Mouse (Mus musculus): ENCODE results near the gene Commd2. TPM values are rescaled to one million over a fixed set of nuclear protein-coding genes. Genes with fewer than 3 reads are reported as not detected.

Gene Commd2
- polyA plus RNA-seq, 1 experiment from 2014 or later = 82.4 TPM

GRCm38 (mm10) chr3:57604618-57605015 lies 46.9 kb downstream of the Commd2 start:
- no peaks in the 10 kb centered on the region for H3K36me3 ChIP-seq
- no peaks in the 10 kb centered on the region for H3K9me3 ChIP-seq
- H3K27me3 ChIP-seq = no peaks in the 10 kb centered on the region
- no peak overlapping the region for H3K4me3 ChIP-seq
- no peak overlapping the region for H3K9ac ChIP-seq
- H3K4me2 ChIP-seq = no peak overlapping the region
- ATAC-seq (ENCODE audit: low FRiP score) = no peak
- 37% methylated on average over 1 of the region's 1 CpGs for WGBS
- no peak overlapping the region for H3K27ac ChIP-seq
- H3K4me1 ChIP-seq (replicated peaks) = no peaks in the 10 kb centered on the region

DNA sequence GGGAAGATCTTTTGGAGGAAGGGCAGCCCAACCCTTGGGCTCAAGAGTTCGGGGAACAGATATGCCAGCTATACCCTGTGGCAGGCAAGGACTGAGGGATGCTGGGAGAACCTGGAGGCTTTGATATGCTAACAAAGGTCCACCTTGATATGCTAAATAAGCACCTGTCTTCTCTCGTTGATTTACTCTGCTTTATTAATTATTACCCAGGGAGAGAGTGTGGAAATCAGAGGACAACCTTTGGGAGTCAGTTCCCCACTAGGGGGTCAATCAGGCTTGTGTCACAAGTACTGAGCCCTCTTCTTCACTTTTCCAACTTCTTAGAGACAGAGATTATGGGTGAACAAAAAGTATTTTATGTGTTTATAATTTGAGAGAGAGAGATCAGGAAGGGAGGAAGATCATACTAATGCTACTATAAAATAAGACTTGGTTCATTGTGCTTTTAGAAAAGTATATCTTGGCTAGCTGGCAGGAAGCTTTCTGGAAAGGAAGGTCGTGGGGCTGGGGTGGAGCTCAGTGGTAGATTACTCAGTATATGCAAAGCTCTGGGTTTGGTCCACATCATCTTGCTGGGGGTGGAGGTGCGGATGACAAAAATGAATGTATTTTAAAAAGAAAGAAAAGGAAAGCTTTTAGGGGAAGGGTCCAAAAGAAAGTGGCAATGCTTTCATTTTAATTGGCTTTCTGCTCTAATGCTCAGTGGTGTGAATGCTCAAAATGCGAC lies 47.5 kb downstream of the Commd2 start:
- Histone ChIP-seq H3K9me3 (no peaks in the 10 kb centered on the region), H3K36me3 (no peaks in the 10 kb centered on the region), H3K9ac (no peak overlapping the region), H3K4me1 (replicated peaks) (no peaks in the 10 kb centered on the region), H3K27me3 (no peaks in the 10 kb centered on the region), H3K27ac (no peak overlapping the region), H3K4me2 (no peak overlapping the region), H3K4me3 (no peak overlapping the region)
- no peak for ATAC-seq (ENCODE audit: low FRiP score)
- 72% methylated on average over 5 of the region's 5 CpGs for WGBS

- Histone ChIP-seq H3K27me3 (no peaks in the 10 kb centered on the region), H3K9me3 (no peaks in the 10 kb centered on the region), H3K4me3 (no peak overlapping the region), H3K9ac (no peak overlapping the region), H3K4me2 (no peak overlapping the region), H3K36me3 (no peaks in the 10 kb centered on the region), H3K27ac (no peak overlapping the region), H3K4me1 (replicated peaks) (no peaks in the 10 kb centered on the region)
- no peak for ATAC-seq (ENCODE audit: low FRiP score)
- WGBS = 84% methylated on average over 4 of the region's 4 CpGs
Observed at GRCm38 (mm10) chr3:57602610-57603009, 48.9 kb downstream of the Commd2 start.

GRCm38 (mm10) chr3:57596566-57596965 lies 54.9 kb downstream of the Commd2 start:
- Histone ChIP-seq H3K9ac (no peak overlapping the region), H3K4me1 (replicated peaks) (no peaks in the 10 kb centered on the region), H3K27me3 (no peaks in the 10 kb centered on the region), H3K9me3 (no peaks in the 10 kb centered on the region), H3K27ac (no peak overlapping the region), H3K36me3 (no peaks in the 10 kb centered on the region), H3K4me3 (no peak overlapping the region), H3K4me2 (no peak overlapping the region)
- ATAC-seq (ENCODE audit: low FRiP score) = no peak
- 76% methylated on average over 7 of the region's 7 CpGs for WGBS

GRCm38 (mm10) chr3:57595506-57595905 lies 56.0 kb downstream of the Commd2 start:
- no peaks in the 10 kb centered on the region for H3K27me3 ChIP-seq
- H3K9ac ChIP-seq = no peak overlapping the region
- no peak for ATAC-seq (ENCODE audit: low FRiP score)
- H3K4me1 ChIP-seq (replicated peaks) = no peaks in the 10 kb centered on the region
- H3K4me2 ChIP-seq = no peak overlapping the region
- no peak overlapping the region for H3K27ac ChIP-seq
- no peak overlapping the region for H3K4me3 ChIP-seq
- no peaks in the 10 kb centered on the region for H3K9me3 ChIP-seq
- H3K36me3 ChIP-seq = no peaks in the 10 kb centered on the region

Small RNA genes lying within 50 kb of the gene (microRNA-seq; reads per million reads assigned to microRNA genes)
- gene Mir6377 = not detected

Other genes with a start within 250 kb of the Commd2 start
- 0.17 and 0.32 TPM in 2 replicates for gene Tm4sf4, start 226.4 kb downstream of the Commd2 start, polyA plus RNA-seq (2015; fragmentation: Nextera tagmentation; extraction: Ambion mirVana)
- 9.6 and 9.9 TPM in 2 replicates for gene Wwtr1, start 75.8 kb downstream of the Commd2 start, polyA plus RNA-seq (2015; fragmentation: Nextera tagmentation; extraction: Ambion mirVana)
- gene Ankub1, start 41.1 kb upstream of the Commd2 start, polyA plus RNA-seq (2015; fragmentation: Nextera tagmentation; extraction: Ambion mirVana) = 0.14 and 0.38 TPM in 2 replicates
- 70.2 and 72.7 TPM in 2 replicates for gene Rnf13, start 84.3 kb upstream of the Commd2 start, polyA plus RNA-seq (2015; fragmentation: Nextera tagmentation; extraction: Ambion mirVana)
- 590 and 598 TPM in 2 replicates for gene Pfn2, start 196.4 kb upstream of the Commd2 start, polyA plus RNA-seq (2015; fragmentation: Nextera tagmentation; extraction: Ambion mirVana)